Mouse (Mus musculus) cerebellum, adult 18-20 months (tissue): ENCODE results near the gene Hrh2.

Source experiments
- DNase-seq, 2 experiments: peaks; one replicate each; pipeline ENCODE4 v3.0.0; 2021

Hrh2 gene

GRCm38 (mm10) chr13:54192021-54192481 is at the start of gene Hrh2:
Hrh2 (plus strand) TSS chr13:54192129.
- DNase-seq = no peak

GRCm38 (mm10) chr13:54143788-54144187 is 48.1 kb upstream of the Hrh2 start:
- no peak for DNase-seq

- DNase-seq = no peak
Measured at GRCm38 (mm10) chr13:54144624-54145023, 47.3 kb upstream of the Hrh2 start.

GRCm38 (mm10) chr13:54147328-54147727 is 44.6 kb upstream of the Hrh2 start:
- DNase-seq = no peak

GRCm38 (mm10) chr13:54152421-54152820 is 39.5 kb upstream of the Hrh2 start:
- DNase-seq = no peak

GRCm38 (mm10) chr13:54152911-54153310 is 39.0 kb upstream of the Hrh2 start:
- no peak for DNase-seq

- DNase-seq = no peak
Measured at GRCm38 (mm10) chr13:54153672-54154218, 38.2 kb upstream of the Hrh2 start.

- no peak for DNase-seq
Measured at GRCm38 (mm10) chr13:54155822-54156221, 36.1 kb upstream of the Hrh2 start.

GRCm38 (mm10) chr13:54159256-54159655 is 32.7 kb upstream of the Hrh2 start:
- no peak for DNase-seq

GRCm38 (mm10) chr13:54159756-54160155 is 32.2 kb upstream of the Hrh2 start:
- DNase-seq = peak in 1 of 2 experiments; percentile 7

- DNase-seq = no peak
Measured at GRCm38 (mm10) chr13:54160546-54160945, 31.4 kb upstream of the Hrh2 start.

- DNase-seq = no peak
Measured at GRCm38 (mm10) chr13:54161514-54161913, 30.4 kb upstream of the Hrh2 start.

GRCm38 (mm10) chr13:54163363-54163762 is 28.6 kb upstream of the Hrh2 start:
- no peak for DNase-seq

GRCm38 (mm10) chr13:54164462-54164861 is 27.5 kb upstream of the Hrh2 start:
- no peak for DNase-seq

GRCm38 (mm10) chr13:54165066-54165465 is 26.9 kb upstream of the Hrh2 start:
- no peak for DNase-seq

- no peak for DNase-seq
Measured at GRCm38 (mm10) chr13:54165765-54166164, 26.2 kb upstream of the Hrh2 start.

- DNase-seq = no peak
Measured at GRCm38 (mm10) chr13:54167036-54167435, 24.9 kb upstream of the Hrh2 start.

- DNase-seq = no peak
Measured at GRCm38 (mm10) chr13:54168675-54169074, 23.3 kb upstream of the Hrh2 start.

- DNase-seq = no peak
Measured at GRCm38 (mm10) chr13:54170288-54170687, 21.6 kb upstream of the Hrh2 start.

- DNase-seq = no peak
Measured at GRCm38 (mm10) chr13:54171346-54171745, 20.6 kb upstream of the Hrh2 start.

GRCm38 (mm10) chr13:54171761-54172160 is 20.2 kb upstream of the Hrh2 start:
- DNase-seq = no peak

GRCm38 (mm10) chr13:54173941-54174340 is 18.0 kb upstream of the Hrh2 start:
- DNase-seq = no peak

- no peak for DNase-seq
Measured at GRCm38 (mm10) chr13:54174703-54175102, 17.2 kb upstream of the Hrh2 start.

- DNase-seq = no peak
Measured at GRCm38 (mm10) chr13:54175426-54175825, 16.5 kb upstream of the Hrh2 start.

- no peak for DNase-seq
Measured at GRCm38 (mm10) chr13:54176406-54177020, 15.4 kb upstream of the Hrh2 start.
